Mouse (Mus musculus) MEL-GATA-1-ER (cell line): Measurements from ENCODE around the gene Prph2.

Experiments
- DNase-seq: peaks from one replicate; pipeline ENCODE4 v3.0.0-alpha.2; 2012; ENCODE audit warnings: low read depth; ENCODE audit errors: extremely low read depth

Prph2 gene

GRCm38 (mm10) chr17:46963186-46963585, 52.9 kb downstream of the Prph2 start:
- no peak for DNase-seq

- no peak for DNase-seq
Measured at GRCm38 (mm10) chr17:46966892-46967291, 56.6 kb downstream of the Prph2 start.

GRCm38 (mm10) chr17:46972603-46973002, 62.3 kb downstream of the Prph2 start:
- no peak for DNase-seq
